Mouse (Mus musculus) CD4-positive, CD25-positive, alpha-beta regulatory T cell, adult 2 months (primary cell): ENCODE data around the gene Pde2a.

Experiments used
- DNase-seq: peaks from one replicate; pipeline ENCODE4 v3.0.0-alpha.2; 2012; ENCODE audit warnings: low read depth, low spot score

Gene Pde2a

GRCm38 (mm10) chr7:101472598-101473558 is 51.4 kb downstream of the Pde2a start:
- DNase-seq: no peak

GRCm38 (mm10) chr7:101474399-101474811 is 52.9 kb downstream of the Pde2a start:
- DNase-seq: no peak

- DNase-seq: no peak
Measured at GRCm38 (mm10) chr7:101476028-101476427, 54.5 kb downstream of the Pde2a start.

- no peak for DNase-seq
Measured at GRCm38 (mm10) chr7:101476493-101476892, 55.0 kb downstream of the Pde2a start.

- no peak for DNase-seq
Measured at GRCm38 (mm10) chr7:101477200-101477599, 55.7 kb downstream of the Pde2a start.

- peak; percentile 68 for DNase-seq
Measured at GRCm38 (mm10) chr7:101478099-101478498, 56.6 kb downstream of the Pde2a start.

- DNase-seq: no peak
Measured at GRCm38 (mm10) chr7:101479841-101480240, 58.4 kb downstream of the Pde2a start.

GRCm38 (mm10) chr7:101480671-101481070 is 59.2 kb downstream of the Pde2a start:
- DNase-seq: no peak

- DNase-seq: no peak
Measured at GRCm38 (mm10) chr7:101481872-101482498, 60.5 kb downstream of the Pde2a start.

- DNase-seq: peak; percentile 45
Measured at GRCm38 (mm10) chr7:101482499-101483081, 61.1 kb downstream of the Pde2a start.

- DNase-seq: no peak
Measured at GRCm38 (mm10) chr7:101483498-101484115, 62.1 kb downstream of the Pde2a start.

GRCm38 (mm10) chr7:101487102-101487501 is 65.6 kb downstream of the Pde2a start:
- peak; percentile 53 for DNase-seq

GRCm38 (mm10) chr7:101490952-101491351 is 69.5 kb downstream of the Pde2a start:
- DNase-seq: no peak

GRCm38 (mm10) chr7:101498385-101498784 is 76.9 kb downstream of the Pde2a start:
- no peak for DNase-seq

GRCm38 (mm10) chr7:101499251-101499650 is 77.8 kb downstream of the Pde2a start:
- no peak for DNase-seq

- no peak for DNase-seq
Measured at GRCm38 (mm10) chr7:101499701-101500100, 78.2 kb downstream of the Pde2a start.

- DNase-seq: peak; percentile 49
Measured at GRCm38 (mm10) chr7:101501236-101501635, 79.7 kb downstream of the Pde2a start.

GRCm38 (mm10) chr7:101501675-101502074 is 80.2 kb downstream of the Pde2a start:
- peak; percentile 66 for DNase-seq

- peak; percentile 83 for DNase-seq
Measured at GRCm38 (mm10) chr7:101503351-101503750, 81.9 kb downstream of the Pde2a start.

- peak; percentile 75 for DNase-seq
Measured at GRCm38 (mm10) chr7:101503803-101504202, 82.3 kb downstream of the Pde2a start.

- peak; percentile 81 for DNase-seq
Measured at GRCm38 (mm10) chr7:101504507-101504906, 83.0 kb downstream of the Pde2a start.

- DNase-seq: no peak
Measured at GRCm38 (mm10) chr7:101509212-101509611, 87.7 kb downstream of the Pde2a start.
